Mouse (Mus musculus) heart, embryonic 15.5 days (tissue): Measurements from ENCODE around the gene En2. TPM values are rescaled to one million over a fixed set of nuclear protein-coding genes. Genes with fewer than 3 reads are reported as not detected.

Source experiments
- ATAC-seq: fragments of 200-750 bp; cut with Nextera tagmentation; replicated peaks from 2 replicates; pipeline ENCODE4 v1.8.0; 2017; ENCODE audit warnings: low read depth, moderate TSS enrichment; ENCODE audit not compliant: insufficient number of reproducible peaks, insufficient read depth, low FRiP score
- H3K27ac ChIP-seq: fragments of 300-500 bp; sonication (generic); 2 replicates; pipeline ENCODE4 v1.5.1; 2015; ENCODE audit warnings: mild to moderate bottlenecking, inconsistent platforms
- H3K27me3 ChIP-seq: fragments of 300-500 bp; sonication (generic); 2 replicates; pipeline ENCODE4 v1.6.1; 2015; ENCODE audit warnings: inconsistent platforms
- H3K36me3 ChIP-seq: fragments of 300-500 bp; sonication (generic); 2 replicates; pipeline ENCODE4 v1.6.1; 2015; ENCODE audit warnings: mild to moderate bottlenecking, inconsistent platforms
- H3K4me1 ChIP-seq: fragments of 300-500 bp; sonication (generic); replicated peaks from 2 replicates; pipeline ENCODE4 v1.6.1; 2015; ENCODE audit warnings: inconsistent platforms
- H3K4me2 ChIP-seq: fragments of 300-500 bp; sonication (generic); 2 replicates; pipeline ENCODE4 v1.6.1; 2015; ENCODE audit warnings: inconsistent platforms, mild to moderate bottlenecking, moderate library complexity
- H3K4me3 ChIP-seq: fragments of 300-500 bp; sonication (generic); 2 replicates; pipeline ENCODE4 v1.5.1; 2015; ENCODE audit warnings: mild to moderate bottlenecking, inconsistent platforms
- H3K9ac ChIP-seq: fragments of 300-500 bp; sonication (generic); 2 replicates; pipeline ENCODE4 v1.6.1; 2015; ENCODE audit warnings: mild to moderate bottlenecking, inconsistent platforms
- H3K9me3 ChIP-seq: fragments of 300-500 bp; sonication (generic); replicated peaks from 2 replicates; pipeline ENCODE4 v1.6.1; 2016; ENCODE audit warnings: inconsistent platforms
- WGBS: fragments of 180-500 bp; shearing (Covaris S2); methylation state at CpG from one replicate; pipeline ENCODE4 v1.1.7; 2015; ENCODE audit warnings: mixed read lengths; 5-methylcytosine and 5-hydroxymethylcytosine counted together
- polyA plus RNA-seq: library from polyadenylated mRNA; unstranded; fragments of >200 nt; fragmentation: Nextera tagmentation; extraction: Ambion mirVana; gene quantifications from 2 replicates; pipeline ENCODE4 v1.2.1, GENCODE M21; 2015

En2 gene
- polyA plus RNA-seq, 1 experiment from 2014 or later = not detected

GRCm38 (mm10) chr5:28213441-28213840 is 47.9 kb downstream of the En2 start:
- no peaks in the 10 kb centered on the region for H3K9me3 ChIP-seq
- peaks cover 8% of the 10 kb centered on the region for H3K4me1 ChIP-seq
- no peaks in the 10 kb centered on the region for H3K36me3 ChIP-seq
- no peak overlapping the region for H3K4me2 ChIP-seq
- H3K27ac ChIP-seq = no peak overlapping the region
- WGBS = 46% methylated on average over 2 of the region's 2 CpGs
- H3K9ac ChIP-seq = no peak overlapping the region
- peaks cover 74% of the 10 kb centered on the region for H3K27me3 ChIP-seq
- H3K4me3 ChIP-seq = no peak overlapping the region
- ATAC-seq = no peak

- no peak overlapping the region for H3K27ac ChIP-seq
- WGBS = 77% methylated on average over 1 of the region's 1 CpGs
These were observed 54.1 kb downstream of the En2 start for GRCm38 (mm10) chr5:28219596-28219995.

More at GRCm38 (mm10) chr5:28219596-28219995, 54.1 kb downstream of the En2 start:
- peaks cover 14% of the 10 kb centered on the region for H3K27me3 ChIP-seq
- H3K36me3 ChIP-seq = no peaks in the 10 kb centered on the region
- no peak overlapping the region for H3K9ac ChIP-seq
- no peaks in the 10 kb centered on the region for H3K4me1 ChIP-seq
- no peaks in the 10 kb centered on the region for H3K9me3 ChIP-seq
- H3K4me2 ChIP-seq = no peak overlapping the region
- ATAC-seq = no peak
- H3K4me3 ChIP-seq = no peak overlapping the region

Other genes with a start within 250 kb of the En2 start
- gene Insig1, start 94.3 kb upstream of the En2 start, polyA plus RNA-seq = 23.3 and 30.7 TPM in 2 replicates
- not detected in 2 replicates for gene Cnpy1, start 80.1 kb downstream of the En2 start, polyA plus RNA-seq
- gene Rbm33, start 151.4 kb downstream of the En2 start, polyA plus RNA-seq = 9.3 and 9.5 TPM in 2 replicates